Mouse (Mus musculus): ENCODE data around the gene Olfr486.
"Not testable (repeated sequence)": the region's sequence is repeated elsewhere in the genome, so short reads cannot be mapped to it uniquely, and the experiment has no call there.

DNA sequence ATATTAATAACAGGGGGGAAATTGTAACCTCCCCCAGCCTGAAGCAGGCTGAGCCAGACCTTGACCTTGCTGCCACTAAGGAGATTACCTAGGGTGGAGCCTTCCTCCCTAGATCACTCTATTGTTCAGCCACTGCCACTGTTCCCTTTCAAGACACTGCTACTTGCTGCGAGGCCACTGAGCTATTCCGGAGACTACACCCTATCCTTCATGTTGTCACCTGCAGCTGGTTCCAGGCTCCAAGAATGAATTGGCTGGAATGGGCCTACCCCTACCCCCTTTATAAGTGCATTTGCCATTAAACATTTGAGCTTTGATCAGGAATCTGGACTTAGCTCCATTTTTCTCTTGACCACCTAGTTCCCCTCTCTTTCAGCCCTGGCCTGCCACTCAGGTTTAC is 18.7 kb upstream of the Olfr486 start:
- not testable (repeated sequence) for TF ChIP-seq CTCF, POLR2A (IDR thresholded peaks at IDR 0.05; ENCODE audit: extremely low read depth, insufficient read depth, low read length)

All from cortical plate, adult 2 months (tissue).